Mouse (Mus musculus) embryo, embryonic 11 days (tissue): Measurements from ENCODE around the gene Gm10377.
"Not testable (repeated sequence)": the region's sequence is repeated elsewhere in the genome, so short reads cannot be mapped to it uniquely, and the experiment has no call there.

Experiments
- DNase-seq: peaks from one replicate; pipeline ENCODE4 v3.0.0-alpha.2; 2015

Gene Gm10377

DNA sequence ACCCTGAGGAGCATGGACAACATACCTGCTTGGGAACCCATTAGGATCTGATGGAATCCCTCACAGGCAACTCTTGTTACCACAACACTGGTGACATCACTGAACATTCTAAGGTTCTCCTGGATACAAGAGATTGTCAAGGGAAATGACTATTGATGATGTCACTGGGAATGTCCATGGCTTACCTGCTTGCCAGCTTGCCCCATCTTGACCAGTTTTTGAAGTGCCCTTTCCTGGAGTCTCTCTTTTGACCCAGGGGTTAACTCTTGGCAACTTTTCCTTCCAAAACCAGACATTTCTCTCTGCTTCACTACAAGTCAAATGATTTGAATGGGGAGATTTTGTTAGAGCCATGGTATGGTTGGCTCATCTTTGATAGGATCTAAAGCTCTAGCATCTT, at the start of gene Gm10377:
Gm10377 (minus strand) TSS at position 101 of the 400 bp plus-strand sequence.
- DNase-seq, result not testable (repeated sequence)

DNA sequence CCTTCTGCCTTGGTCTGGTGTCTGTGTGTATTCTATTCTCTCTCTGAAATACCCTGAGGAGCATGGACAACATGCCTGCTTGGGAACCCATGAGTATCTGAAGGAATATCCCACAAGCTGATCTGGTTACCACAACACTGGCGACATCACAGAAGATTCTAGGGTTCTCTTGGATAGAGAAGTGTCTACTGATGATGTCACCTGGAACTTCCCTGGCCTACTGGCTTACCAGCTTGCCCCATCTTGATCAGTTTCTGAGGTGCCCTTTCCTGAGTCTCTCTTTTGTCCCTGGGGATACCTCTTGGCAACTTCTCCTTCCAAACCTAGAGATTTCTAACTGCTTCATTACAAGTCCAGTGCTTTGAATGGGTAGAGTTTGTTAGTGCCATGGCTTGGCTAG, 29.1 kb downstream of the Gm10377 start, which contains the start of gene Gm3015:
Gm3015 (minus strand) TSS at position 101 of the 400 bp plus-strand sequence.
- DNase-seq, result not testable (repeated sequence)
